Mouse (Mus musculus) right cerebral cortex, adult 2 months (tissue): ENCODE measurements around the gene Iqca.

Experiments used
- DNase-seq, 2 experiments: peaks; one replicate each; pipeline ENCODE4 v3.0.0; 2021 to 2022; ENCODE audit warnings: low spot score in 2 of 2

Gene Iqca

DNA sequence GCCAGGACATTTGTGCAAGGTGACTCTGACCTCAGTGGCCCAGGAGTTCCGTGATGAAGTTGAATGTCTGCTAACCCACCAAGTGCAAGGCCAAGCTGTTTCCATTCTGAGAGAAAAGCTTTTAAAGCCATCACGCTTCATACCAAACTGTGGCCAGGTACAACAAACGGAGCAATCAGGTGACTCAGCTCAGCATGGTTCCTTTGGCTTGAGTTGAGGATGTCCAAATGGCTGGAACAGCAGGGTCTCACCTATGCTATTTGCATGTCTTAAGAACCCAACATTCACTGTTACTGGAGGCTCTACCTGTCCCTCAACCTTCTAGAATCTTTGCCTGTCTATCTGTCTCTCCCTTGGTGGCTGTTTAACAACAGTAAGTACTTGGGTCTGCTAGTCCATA, 93.1 kb downstream of the Iqca start:
- no peak for DNase-seq

DNA sequence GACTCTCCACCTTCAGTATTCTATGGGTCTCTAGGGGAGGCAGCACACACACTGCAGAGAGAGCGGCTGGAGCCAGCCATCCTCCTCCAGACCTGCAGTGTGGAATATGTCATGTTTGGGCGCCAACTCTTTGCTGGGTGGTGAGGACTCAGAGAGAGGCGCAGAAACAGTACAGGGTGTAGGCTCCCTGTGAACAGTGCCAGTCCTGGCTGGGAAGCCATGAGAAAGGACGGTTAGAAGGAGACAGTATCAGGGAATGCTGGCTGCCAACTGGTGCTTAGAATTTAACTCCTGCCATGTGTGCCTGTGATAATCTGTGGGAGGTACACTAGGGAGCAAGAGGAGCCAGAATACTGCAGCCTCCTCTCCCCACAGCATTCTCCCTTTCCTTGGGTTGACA, 98.2 kb downstream of the Iqca start:
- peak; percentile 22 to 52 for DNase-seq

- peak; percentile 50 to 69 for DNase-seq
Measured at GRCm38 (mm10) chr1:90051347-90051746, 101.9 kb downstream of the Iqca start.

DNA sequence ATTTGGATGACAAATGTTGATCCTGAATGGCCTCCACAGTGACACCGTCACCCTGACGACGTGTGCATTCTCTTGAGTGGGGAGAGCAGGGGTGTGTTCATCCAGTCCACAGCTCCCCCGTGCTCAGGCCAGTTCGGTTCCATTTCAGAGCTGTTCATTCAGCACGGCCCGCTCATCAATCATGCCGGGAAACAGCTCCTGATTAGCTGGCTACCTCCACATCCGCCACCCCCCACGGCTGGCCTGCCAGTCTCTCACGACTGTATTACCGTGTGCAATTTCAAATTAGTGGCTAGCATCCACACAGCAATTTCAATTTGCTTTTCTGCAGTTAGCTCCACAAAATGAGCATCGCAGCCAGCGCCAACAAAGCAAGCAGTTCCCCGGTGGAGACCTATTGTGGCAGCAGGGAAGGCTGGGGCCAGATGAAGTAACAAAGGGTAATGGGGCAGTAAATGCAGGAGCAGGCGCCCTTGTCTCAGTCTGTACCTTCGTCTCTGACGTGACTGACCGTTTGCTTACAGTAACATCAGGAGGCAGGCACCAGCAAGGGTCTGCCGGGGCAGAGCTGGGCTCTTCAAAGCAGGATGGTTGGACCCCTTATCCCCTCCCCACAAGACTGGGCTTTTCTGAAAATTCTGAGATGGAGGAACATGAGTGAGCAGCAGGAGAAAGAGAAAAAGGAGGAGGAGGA, 103.0 kb downstream of the Iqca start:
- no peak for DNase-seq

DNA sequence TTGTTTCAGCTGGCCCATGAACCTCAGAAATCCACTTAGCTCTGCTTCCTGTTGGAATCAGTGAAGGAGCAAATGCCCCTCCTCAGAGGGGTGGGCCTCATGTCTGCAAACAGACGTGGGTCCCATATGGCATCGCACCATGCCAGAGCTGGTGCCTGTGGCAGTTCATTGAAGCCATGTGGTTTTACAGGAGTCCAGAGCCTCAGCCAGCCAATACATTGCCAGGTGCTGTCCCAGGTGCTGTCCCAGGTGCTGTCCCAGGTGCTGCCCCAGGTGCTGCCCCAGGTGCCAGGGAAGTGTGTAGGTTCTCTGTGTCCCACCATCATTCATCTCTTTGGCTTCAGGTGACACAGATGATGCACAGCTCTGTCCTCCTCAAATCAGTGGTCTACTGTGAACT, 124.9 kb downstream of the Iqca start:
- DNase-seq: no peak

DNA sequence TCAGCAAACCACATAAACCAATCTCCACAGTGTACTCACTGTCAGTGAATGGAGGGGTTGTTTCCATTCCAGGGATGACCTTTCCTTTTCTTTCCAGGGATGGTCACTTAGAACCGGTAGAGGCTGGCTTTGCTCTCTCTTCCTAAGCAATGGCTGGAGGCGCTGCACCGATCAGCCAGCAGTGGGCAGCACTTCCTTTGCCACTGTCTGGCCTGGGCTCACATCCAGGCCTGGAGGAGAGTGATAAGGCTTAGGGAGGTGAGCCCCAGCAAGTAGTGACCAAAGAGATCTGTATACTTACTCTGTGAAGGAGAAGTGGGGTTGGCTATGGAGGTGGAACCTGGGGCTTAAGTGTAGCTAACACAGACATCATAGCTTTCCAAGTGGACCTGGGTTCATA, 126.3 kb downstream of the Iqca start:
- DNase-seq: peak in 1 of 2 experiments; percentile 17

DNA sequence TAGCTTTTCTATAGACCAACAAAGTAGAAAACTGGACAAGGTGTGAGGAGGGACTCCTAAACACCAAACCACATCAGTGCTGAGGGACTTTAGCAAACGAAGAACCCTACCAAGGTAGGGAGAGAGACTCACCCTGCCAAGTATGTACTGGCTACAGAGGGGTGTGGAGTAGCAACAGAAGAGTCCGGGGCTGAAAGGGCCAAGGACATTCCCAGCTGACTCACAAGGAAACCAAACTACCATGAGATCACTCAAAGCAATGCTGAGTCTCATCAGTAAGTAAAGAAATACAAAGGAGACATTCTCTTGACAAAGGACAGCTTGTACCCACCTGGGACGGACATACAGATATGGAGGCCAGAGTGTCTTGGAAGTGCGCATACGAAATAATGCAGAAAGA, 132.9 kb downstream of the Iqca start:
- no peak for DNase-seq

- no peak for DNase-seq
Measured at GRCm38 (mm10) chr1:90018071-90018470, 135.1 kb downstream of the Iqca start.

DNA sequence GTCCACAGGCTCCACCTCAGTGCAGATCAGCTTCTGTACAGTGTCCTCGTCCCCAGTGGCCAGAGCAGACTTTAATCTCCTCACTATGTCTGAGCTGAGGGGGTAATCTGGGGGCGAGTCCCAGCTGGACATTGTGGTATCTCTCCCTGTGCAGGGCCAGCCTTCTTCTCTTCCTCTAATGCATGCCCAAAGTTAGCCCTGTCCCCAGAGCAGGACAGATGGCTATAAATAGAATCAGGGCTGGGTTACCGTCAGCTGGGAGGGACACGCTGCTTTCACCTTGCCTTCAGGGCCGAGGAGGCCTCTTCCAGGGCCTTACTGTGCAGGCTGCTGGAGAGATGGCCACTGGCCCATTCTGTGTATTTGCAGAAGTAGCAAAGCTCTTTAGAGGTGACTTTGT, 138.8 kb downstream of the Iqca start, which contains the start of gene Asb18:
Gene Asb18 (minus strand): TSS at position 221 of the 400 bp plus-strand sequence.
- no peak for DNase-seq

- DNase-seq: no peak
Measured at GRCm38 (mm10) chr1:90013273-90013672, 139.9 kb downstream of the Iqca start.

GRCm38 (mm10) chr1:90012850-90013249, 140.4 kb downstream of the Iqca start:
- no peak for DNase-seq

DNA sequence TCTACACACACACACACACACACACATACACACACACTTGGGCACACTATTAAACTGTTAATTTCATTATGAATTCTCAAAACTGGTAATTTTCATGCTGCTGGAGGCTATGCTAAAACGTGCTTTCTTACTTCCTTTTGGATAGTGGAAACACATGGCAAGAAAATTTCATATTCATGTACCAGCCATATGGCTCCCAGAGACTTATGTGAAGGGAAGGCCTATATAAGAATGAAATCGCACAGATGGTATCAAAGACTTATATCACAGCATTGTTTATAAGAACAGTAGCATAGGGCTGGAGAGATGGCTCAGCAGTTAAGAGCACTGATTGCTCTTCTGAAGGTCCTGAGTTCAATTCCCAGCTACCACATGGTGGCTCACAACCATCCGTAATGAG, 141.0 kb downstream of the Iqca start:
- DNase-seq: no peak

DNA sequence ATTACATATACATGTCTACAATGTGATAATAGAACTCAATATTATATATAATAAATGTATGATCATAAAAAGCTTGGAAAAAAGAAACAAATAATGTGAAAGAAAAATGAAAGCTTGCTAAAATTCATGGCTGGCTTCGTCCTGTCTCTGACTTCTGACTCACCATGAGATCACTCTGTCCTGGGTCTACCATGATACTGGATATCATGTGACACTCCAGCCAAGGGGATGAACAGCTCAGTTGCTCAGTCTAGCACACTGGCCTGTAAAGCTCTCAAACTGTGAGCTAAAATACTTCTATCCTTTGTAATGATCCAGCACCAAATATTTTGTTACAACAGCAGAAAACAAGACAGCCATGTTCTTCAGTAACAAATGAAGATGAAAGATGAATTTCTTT, 143.1 kb downstream of the Iqca start:
- no peak for DNase-seq

DNA sequence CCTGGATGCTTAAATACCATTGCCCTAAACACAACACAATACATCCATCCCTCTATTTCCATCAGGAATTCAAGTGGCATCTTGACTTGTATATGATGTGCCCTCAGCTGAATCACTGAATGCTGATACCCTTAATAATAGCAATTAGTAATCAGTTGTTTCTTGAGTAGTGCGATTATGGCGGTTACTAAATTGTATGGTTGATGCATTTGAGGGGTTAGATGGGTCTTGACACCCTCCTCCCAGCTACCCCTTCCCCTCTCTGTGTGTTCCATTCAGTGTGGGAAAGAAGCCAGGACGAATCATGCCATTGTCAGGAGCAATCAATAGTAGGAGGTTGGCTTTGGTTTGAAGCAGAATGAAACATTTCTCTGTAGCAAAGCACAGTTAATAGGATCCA, 144.0 kb downstream of the Iqca start:
- DNase-seq: no peak

DNA sequence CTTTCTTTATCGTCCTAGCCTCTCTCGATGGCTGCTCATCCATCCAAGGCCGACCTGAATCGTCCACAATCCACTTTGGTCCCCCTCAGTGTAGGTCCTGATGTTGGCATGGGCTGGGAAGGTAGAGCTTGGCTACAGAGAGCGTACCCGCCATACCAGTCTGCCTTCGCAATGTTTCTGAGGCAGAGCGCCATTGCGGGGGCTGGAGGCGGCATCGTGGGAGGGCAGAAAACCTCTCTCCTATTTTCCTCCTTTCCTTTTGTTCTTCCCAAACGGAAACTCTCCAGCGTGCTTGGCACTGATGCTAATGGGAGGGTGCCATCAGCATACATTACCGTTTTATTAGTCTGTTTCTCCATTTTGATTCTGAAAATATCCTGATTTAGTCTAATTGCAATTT, 146.5 kb downstream of the Iqca start:
- peak; percentile 24 to 36 for DNase-seq

- no peak for DNase-seq
Measured at GRCm38 (mm10) chr1:90000981-90001380, 152.2 kb downstream of the Iqca start.

- DNase-seq: no peak
Measured at GRCm38 (mm10) chr1:89999858-90000257, 153.3 kb downstream of the Iqca start.

DNA sequence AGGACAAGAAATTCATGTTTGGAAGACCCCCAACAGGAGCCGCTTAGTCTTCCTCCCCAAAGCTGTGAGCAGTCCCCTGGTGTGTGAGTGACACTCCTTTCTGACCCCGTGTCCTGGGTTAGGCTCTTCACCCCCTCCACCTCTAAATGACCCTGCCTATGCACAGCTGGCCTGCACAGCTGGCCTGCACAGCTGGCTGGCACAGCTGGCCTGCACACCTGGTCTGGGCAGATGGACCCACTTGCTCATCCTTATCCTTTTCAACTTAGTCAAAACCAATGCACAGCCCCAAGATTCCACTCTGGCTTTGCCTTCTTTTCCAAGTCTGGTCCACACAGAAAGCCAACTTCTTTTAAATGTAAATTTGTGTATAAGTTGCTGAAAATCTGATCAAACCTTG, 154.5 kb downstream of the Iqca start:
- no peak for DNase-seq

- peak; percentile 5 to 21 for DNase-seq
Measured at GRCm38 (mm10) chr1:89998076-89998475, 155.1 kb downstream of the Iqca start.

DNA sequence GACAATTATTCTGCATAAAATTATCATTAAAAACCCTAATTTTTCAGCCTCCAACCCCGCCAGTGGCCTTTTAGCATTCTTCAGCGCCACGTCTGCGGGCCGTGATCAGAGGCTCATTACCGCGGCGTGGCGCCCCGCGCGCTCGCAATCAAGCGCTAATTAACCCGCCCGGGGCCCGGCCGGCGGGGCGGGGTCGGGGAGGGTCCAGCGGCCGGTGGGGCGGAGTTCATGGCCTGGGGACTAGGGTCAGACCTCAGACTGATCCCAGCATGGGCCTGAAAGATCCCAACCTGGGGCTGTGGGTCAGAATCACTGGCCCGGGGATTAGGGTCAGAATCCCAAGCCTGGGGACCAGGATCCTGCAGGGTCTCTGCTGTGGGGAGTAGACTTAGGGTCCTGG, 160.9 kb downstream of the Iqca start:
- no peak for DNase-seq
